Mouse (Mus musculus): ENCODE measurements around the gene Tspan9.

GRCm38 (mm10) chr6:128038568-128038967, 104.8 kb downstream of the Tspan9 start:
- no peak for TF ChIP-seq POLR2A (IDR thresholded peaks at IDR 0.05; ENCODE audit: extremely low read depth, insufficient read depth, low read length)
- TF ChIP-seq CTCF (IDR thresholded peaks at IDR 0.05; ENCODE audit: low read depth, low read length): no peak
